Mouse (Mus musculus) macrophage (primary cell): ENCODE data around the gene Gm11032. TPM values are rescaled to one million over a fixed set of nuclear protein-coding genes. Genes with fewer than 3 reads are reported as not detected.
"Not testable (repeated sequence)": the region's sequence is repeated elsewhere in the genome, so short reads cannot be mapped to it uniquely, and the experiment has no call there.

Experiments
- H3K27ac ChIP-seq: fragments of 350-480 bp; formaldehyde crosslinking; 2 replicates; pipeline ENCODE4 v1.9.0; 2021
- H3K36me3 ChIP-seq: fragments of 350-480 bp; formaldehyde crosslinking; 2 replicates; pipeline ENCODE4 v1.9.0; 2021; ENCODE audit errors: inconsistent target
- H3K4me3 ChIP-seq: fragments of 350-480 bp; formaldehyde crosslinking; 2 replicates; pipeline ENCODE4 v1.9.0; 2021; ENCODE audit errors: inconsistent target
- H3K79me2 ChIP-seq: fragments of 350-480 bp; formaldehyde crosslinking; 2 replicates; pipeline ENCODE4 v1.9.0; 2021; ENCODE audit errors: inconsistent target
- WGBS: methylation state at CpG from one replicate; pipeline ENCODE4 v1.1.7; 2026; ENCODE audit warnings: inconsistent platforms; ENCODE audit not compliant: missing documents; 5-methylcytosine and 5-hydroxymethylcytosine counted together
- polyA plus RNA-seq: library from polyadenylated mRNA; stranded (reverse); fragments of 250-400 nt; gene quantifications from 3 replicates; pipeline ENCODE4 v1.2.4, GENCODE M21; 2018; ENCODE audit warnings: inconsistent platforms

The Gm11032 gene
- polyA plus RNA-seq, 1 experiment from 2014 or later, result not detected

GRCm38 (mm10) chr11:4641185-4641584 lies 21.3 kb downstream of the Gm11032 start:
- Histone ChIP-seq H3K36me3 (no peaks in the 10 kb centered on the region; the same call in 1 of the 2 replicates), H3K79me2 (peaks cover 83% of the 10 kb centered on the region), H3K4me3 (no peak overlapping the region), H3K27ac (no peak overlapping the region)

- peaks cover 78% of the 10 kb centered on the region for H3K79me2 ChIP-seq
- H3K36me3 ChIP-seq, result peaks cover 20% of the 10 kb centered on the region
- H3K27ac ChIP-seq, result no peak overlapping the region
- WGBS, result 94% methylated on average over 5 of the region's 5 CpGs
- H3K4me3 ChIP-seq, result no peak overlapping the region
Observed at GRCm38 (mm10) chr11:4643722-4644121, 23.9 kb downstream of the Gm11032 start.

GRCm38 (mm10) chr11:4645180-4645579 lies 25.3 kb downstream of the Gm11032 start:
- not testable (repeated sequence) for H3K4me3 ChIP-seq, H3K27ac ChIP-seq
- H3K79me2 ChIP-seq, result peaks cover 64% of the 10 kb centered on the region
- H3K36me3 ChIP-seq, result peaks cover 34% of the 10 kb centered on the region
- WGBS, result 91% methylated on average over 2 of the region's 6 CpGs

GRCm38 (mm10) chr11:4646409-4646808 lies 26.5 kb downstream of the Gm11032 start:
- peaks cover 51% of the 10 kb centered on the region for H3K79me2 ChIP-seq
- no peak overlapping the region for H3K4me3 ChIP-seq
- WGBS, result 95% methylated on average over 9 of the region's 9 CpGs
- H3K36me3 ChIP-seq, result peaks cover 39% of the 10 kb centered on the region
- no peak overlapping the region for H3K27ac ChIP-seq

- H3K4me3 ChIP-seq, result no peak overlapping the region
- peak overlapping the region; percentile 37; the same call in 1 of the 2 replicates for H3K27ac ChIP-seq
- WGBS, result 73% methylated on average over 1 of the region's 1 CpGs
- no peaks in the 10 kb centered on the region for H3K79me2 ChIP-seq
- H3K36me3 ChIP-seq, result peaks cover 45% of the 10 kb centered on the region
Observed at GRCm38 (mm10) chr11:4659818-4660217, 40.0 kb downstream of the Gm11032 start.

GRCm38 (mm10) chr11:4660309-4661025 lies 40.6 kb downstream of the Gm11032 start:
- no peaks in the 10 kb centered on the region for H3K79me2 ChIP-seq
- 96% methylated on average over 7 of the region's 7 CpGs for WGBS
- peaks cover 39% of the 10 kb centered on the region for H3K36me3 ChIP-seq
- H3K27ac ChIP-seq, result peak overlapping the region; percentile 37
- H3K4me3 ChIP-seq, result no peak overlapping the region

GRCm38 (mm10) chr11:4661324-4661723 lies 41.5 kb downstream of the Gm11032 start:
- Histone ChIP-seq H3K27ac (peak overlapping the region; percentile 37), H3K36me3 (peaks cover 30% of the 10 kb centered on the region), H3K79me2 (no peaks in the 10 kb centered on the region), H3K4me3 (no peak overlapping the region)
- 37% methylated on average over 4 of the region's 4 CpGs for WGBS

GRCm38 (mm10) chr11:4661871-4662495 lies 42.1 kb downstream of the Gm11032 start:
- 87% methylated on average over 10 of the region's 10 CpGs for WGBS
- H3K36me3 ChIP-seq, result peaks cover 27% of the 10 kb centered on the region
- H3K27ac ChIP-seq, result peak overlapping the region; percentile 37
- no peak overlapping the region for H3K4me3 ChIP-seq
- no peaks in the 10 kb centered on the region for H3K79me2 ChIP-seq

- WGBS, result 94% methylated on average over 11 of the region's 11 CpGs
- H3K4me3 ChIP-seq, result no peak overlapping the region
- no peaks in the 10 kb centered on the region for H3K79me2 ChIP-seq
- peaks cover 32% of the 10 kb centered on the region for H3K36me3 ChIP-seq
- no peak overlapping the region for H3K27ac ChIP-seq
Observed at GRCm38 (mm10) chr11:4662496-4662878, 42.6 kb downstream of the Gm11032 start.

Other genes starting within 250 kb of the Gm11032 start
- gene Hormad2, start 179.0 kb upstream of the Gm11032 start, polyA plus RNA-seq, result 0.51 TPM in 1 of 3 replicates, not detected in the others
- gene Mtmr3, start 25.2 kb upstream of the Gm11032 start, polyA plus RNA-seq, result 29.0 to 45.2 TPM (median 31.3 TPM) in 3 replicates
- gene Ascc2, start 17.7 kb downstream of the Gm11032 start, polyA plus RNA-seq, result 29.1 to 42.2 TPM (median 35.1 TPM) in 3 replicates
- 160 to 375 TPM (median 326 TPM) in 3 replicates for gene Uqcr10, start 84.3 kb downstream of the Gm11032 start, polyA plus RNA-seq
- 12.8 to 30.5 TPM (median 29.0 TPM) in 3 replicates for gene Zmat5, start 84.6 kb downstream of the Gm11032 start, polyA plus RNA-seq
- gene Cabp7, start 126.7 kb downstream of the Gm11032 start, polyA plus RNA-seq, result 0.04 TPM in 1 of 3 replicates, not detected in the others
- gene Nf2, start 229.5 kb downstream of the Gm11032 start, polyA plus RNA-seq, result 42.7 to 60.3 TPM (median 44.6 TPM) in 3 replicates